Mouse (Mus musculus) midbrain, embryonic 16.5 days (tissue): ENCODE data around the gene Trmt2b. TPM values are rescaled to one million over a fixed set of nuclear protein-coding genes. Genes with fewer than 3 reads are reported as not detected.
A peak's percentile ranks its signal among the peaks of the same experiment; 100 is the strongest.

ENCODE experiments used
- ATAC-seq: fragments of 200-750 bp; cut with Nextera tagmentation; 2 replicates; pipeline ENCODE4 v1.8.0; 2017; ENCODE audit warnings: moderate TSS enrichment
- H3K27ac ChIP-seq: fragments of 300-500 bp; sonication (generic); 2 replicates; pipeline ENCODE4 v1.5.1; 2014; ENCODE audit warnings: mild to moderate bottlenecking, low read length, mixed read lengths
- H3K27me3 ChIP-seq: fragments of 300-500 bp; sonication (generic); 2 replicates; pipeline ENCODE4 v1.6.1; 2014; ENCODE audit warnings: low read depth, low read length, mixed read lengths; ENCODE audit not compliant: control insufficient read depth, insufficient read depth
- H3K36me3 ChIP-seq: fragments of 300-500 bp; sonication (generic); 2 replicates; pipeline ENCODE4 v1.6.1; 2014; ENCODE audit warnings: mild to moderate bottlenecking, low read length, moderate library complexity, mixed read lengths; ENCODE audit not compliant: control insufficient read depth, insufficient read depth
- H3K4me1 ChIP-seq: fragments of 300-500 bp; sonication (generic); 2 replicates; pipeline ENCODE4 v1.6.1; 2014; ENCODE audit warnings: mild to moderate bottlenecking, low read length, mixed read lengths; ENCODE audit not compliant: control insufficient read depth, insufficient read depth
- H3K4me2 ChIP-seq: fragments of 300-500 bp; sonication (generic); 2 replicates; pipeline ENCODE4 v1.6.1; 2014; ENCODE audit warnings: mild to moderate bottlenecking, low read length, mixed read lengths
- H3K4me3 ChIP-seq: fragments of 300-500 bp; sonication (generic); 2 replicates; pipeline ENCODE4 v1.5.1; 2014; ENCODE audit warnings: low read depth, mild to moderate bottlenecking, low read length, moderate library complexity, mixed read lengths
- H3K9ac ChIP-seq: fragments of 300-500 bp; sonication (generic); 2 replicates; pipeline ENCODE4 v1.6.1; 2014; ENCODE audit warnings: low read depth, low read length, mixed read lengths
- H3K9me3 ChIP-seq: fragments of 300-500 bp; sonication (generic); replicated peaks from 2 replicates; pipeline ENCODE4 v1.6.1; 2014; ENCODE audit warnings: mild to moderate bottlenecking, low read length, mixed read lengths; ENCODE audit not compliant: control insufficient read depth, poor library complexity, severe bottlenecking
- WGBS: fragments of 180-500 bp; shearing (Covaris S2); extraction: QIAGEN DNeasy Blood & Tissue Kit; methylation state at CpG from one replicate; pipeline ENCODE4 v1.1.7; 2014; 5-methylcytosine and 5-hydroxymethylcytosine counted together
- polyA plus RNA-seq: library from polyadenylated mRNA; unstranded; fragments of >200 nt; fragmentation: Nextera tagmentation; extraction: Ambion mirVana; gene quantifications from 2 replicates; pipeline ENCODE4 v1.2.1, GENCODE M21; 2015

Gene Trmt2b
- polyA plus RNA-seq, 1 experiment from 2014 or later: 4.7 TPM

- Histone ChIP-seq H3K9ac (peak overlapping the region; percentile 77), H3K27ac (peak overlapping the region; percentile 85), H3K27me3 (no peaks in the 10 kb centered on the region; the same call in 1 of the 2 replicates), H3K4me3 (peak overlapping the region; percentile 57), H3K36me3 (no peaks in the 10 kb centered on the region), H3K4me2 (peak overlapping the region; percentile 54), H3K9me3 (no peaks in the 10 kb centered on the region), H3K4me1 (peaks cover 3% of the 10 kb centered on the region; the same call in 1 of the 2 replicates)
- ATAC-seq: peak; percentile 49
- WGBS: 20% methylated on average over 7 of the region's 7 CpGs
These were observed 20.0 kb upstream of the Trmt2b start for GRCm38 (mm10) chrX:134296737-134297136.

GRCm38 (mm10) chrX:134296301-134296700, 19.5 kb upstream of the Trmt2b start:
- no peaks in the 10 kb centered on the region; the same call in 1 of the 2 replicates for H3K27me3 ChIP-seq
- ATAC-seq: peak; percentile 46; the same call in 1 of the 2 replicates
- WGBS: 32% methylated on average over 9 of the region's 9 CpGs
- peaks cover 3% of the 10 kb centered on the region; the same call in 1 of the 2 replicates for H3K4me1 ChIP-seq
- H3K4me3 ChIP-seq: peak overlapping the region; percentile 57
- peak overlapping the region; percentile 77 for H3K9ac ChIP-seq
- H3K27ac ChIP-seq: peak overlapping the region; percentile 85
- H3K9me3 ChIP-seq: no peaks in the 10 kb centered on the region
- H3K4me2 ChIP-seq: peak overlapping the region; percentile 54
- H3K36me3 ChIP-seq: no peaks in the 10 kb centered on the region

- ATAC-seq: no peak
- Histone ChIP-seq H3K4me2 (no peak overlapping the region), H3K9me3 (no peaks in the 10 kb centered on the region), H3K4me1 (no peaks in the 10 kb centered on the region), H3K4me3 (no peak overlapping the region), H3K27ac (no peak overlapping the region), H3K9ac (no peak overlapping the region), H3K36me3 (no peaks in the 10 kb centered on the region), H3K27me3 (no peaks in the 10 kb centered on the region)
- 100% methylated on average over 2 of the region's 2 CpGs for WGBS
These were observed 10.5 kb upstream of the Trmt2b start for GRCm38 (mm10) chrX:134287305-134287704.

GRCm38 (mm10) chrX:134285791-134286190, 9.0 kb upstream of the Trmt2b start:
- Histone ChIP-seq H3K4me3 (no peak overlapping the region), H3K27me3 (no peaks in the 10 kb centered on the region), H3K4me2 (no peak overlapping the region), H3K9ac (no peak overlapping the region), H3K36me3 (no peaks in the 10 kb centered on the region), H3K4me1 (no peaks in the 10 kb centered on the region), H3K27ac (no peak overlapping the region), H3K9me3 (no peaks in the 10 kb centered on the region)
- WGBS: 33% methylated on average over 4 of the region's 4 CpGs
- no peak for ATAC-seq

- Histone ChIP-seq H3K36me3 (no peaks in the 10 kb centered on the region), H3K4me3 (no peak overlapping the region), H3K4me1 (no peaks in the 10 kb centered on the region), H3K27ac (no peak overlapping the region), H3K4me2 (no peak overlapping the region), H3K9ac (no peak overlapping the region), H3K9me3 (no peaks in the 10 kb centered on the region), H3K27me3 (no peaks in the 10 kb centered on the region)
- 73% methylated on average over 2 of the region's 2 CpGs for WGBS
- no peak for ATAC-seq
These were observed 8.3 kb upstream of the Trmt2b start for GRCm38 (mm10) chrX:134285102-134285501.

- no peaks in the 10 kb centered on the region for H3K27me3 ChIP-seq
- WGBS: 88% methylated on average over 3 of the region's 3 CpGs
- no peaks in the 10 kb centered on the region for H3K9me3 ChIP-seq
- H3K4me3 ChIP-seq: no peak overlapping the region
- ATAC-seq: no peak
- H3K36me3 ChIP-seq: no peaks in the 10 kb centered on the region
- H3K9ac ChIP-seq: no peak overlapping the region
- H3K4me1 ChIP-seq: no peaks in the 10 kb centered on the region
- H3K4me2 ChIP-seq: no peak overlapping the region
- no peak overlapping the region for H3K27ac ChIP-seq
These were observed 3.7 kb upstream of the Trmt2b start for GRCm38 (mm10) chrX:134280531-134280930.

- H3K4me2 ChIP-seq: no peak overlapping the region
- no peak overlapping the region for H3K27ac ChIP-seq
- H3K27me3 ChIP-seq: no peaks in the 10 kb centered on the region
- H3K4me1 ChIP-seq: no peaks in the 10 kb centered on the region
- 21% methylated on average over 6 of the region's 6 CpGs for WGBS
- H3K9me3 ChIP-seq: no peaks in the 10 kb centered on the region
- ATAC-seq: no peak
- no peak overlapping the region for H3K9ac ChIP-seq
- no peak overlapping the region for H3K4me3 ChIP-seq
- no peaks in the 10 kb centered on the region for H3K36me3 ChIP-seq
These were observed 1.1 kb downstream of the Trmt2b start for GRCm38 (mm10) chrX:134275715-134276114.

- Histone ChIP-seq H3K36me3 (no peaks in the 10 kb centered on the region), H3K27ac (peak overlapping the region; percentile 49; the same call in 1 of the 2 replicates), H3K27me3 (no peaks in the 10 kb centered on the region), H3K4me1 (no peaks in the 10 kb centered on the region), H3K4me3 (no peak overlapping the region), H3K9me3 (no peaks in the 10 kb centered on the region), H3K4me2 (no peak overlapping the region), H3K9ac (no peak overlapping the region)
- ATAC-seq: peak; percentile 84
- WGBS: 61% methylated on average over 11 of the region's 11 CpGs
These were observed 14.7 kb downstream of the Trmt2b start for GRCm38 (mm10) chrX:134262129-134262528.

GRCm38 (mm10) chrX:134261191-134261590, 15.6 kb downstream of the Trmt2b start:
- H3K27me3 ChIP-seq: no peaks in the 10 kb centered on the region
- ATAC-seq: no peak
- peak overlapping the region; percentile 28; the same call in 1 of the 2 replicates for H3K27ac ChIP-seq
- no peak overlapping the region for H3K9ac ChIP-seq
- 46% methylated on average over 5 of the region's 5 CpGs for WGBS
- no peaks in the 10 kb centered on the region for H3K4me1 ChIP-seq
- H3K4me3 ChIP-seq: no peak overlapping the region
- H3K4me2 ChIP-seq: peak overlapping the region; percentile 14; the same call in 1 of the 2 replicates
- H3K36me3 ChIP-seq: no peaks in the 10 kb centered on the region
- H3K9me3 ChIP-seq: no peaks in the 10 kb centered on the region
